Mouse (Mus musculus): ENCODE measurements around the gene Glis1. TPM values are rescaled to one million over a fixed set of nuclear protein-coding genes. Genes with fewer than 3 reads are reported as not detected.

Gene Glis1
- polyA plus RNA-seq, 1 experiment from 2014 or later = 0.20 TPM

- Histone ChIP-seq H3K4me2 (replicated peaks; ENCODE audit: low read depth, low read length) (no peak overlapping the region), H3K27ac (ENCODE audit: low read length) (no peak overlapping the region), H3K4me1 (ENCODE audit: control insufficient read depth, insufficient read depth, low read length) (no peaks in the 10 kb centered on the region), H3K27me3 (ENCODE audit: control insufficient read depth, insufficient read depth, low read length) (no peaks in the 10 kb centered on the region), H3K9ac (replicated peaks; ENCODE audit: low read depth, low read length) (no peak overlapping the region), H3K36me3 (ENCODE audit: control insufficient read depth, insufficient read depth, low read length) (no peaks in the 10 kb centered on the region), H3K9me3 (ENCODE audit: control insufficient read depth, low read depth, low read length) (no peaks in the 10 kb centered on the region), H3K4me3 (ENCODE audit: low read depth, low read length) (no peak overlapping the region)
- peak; percentile 64; the same call in 1 of the 2 replicates for ATAC-seq (ENCODE audit: insufficient number of reproducible peaks, insufficient read depth, low FRiP score, low read depth)
- WGBS = 71% methylated on average over 17 of the region's 17 CpGs
These were observed 24.5 kb downstream of the Glis1 start for GRCm38 (mm10) chr4:107458907-107459306.

- no peaks in the 10 kb centered on the region for H3K9me3 ChIP-seq (ENCODE audit: control insufficient read depth, low read depth, low read length)
- H3K4me1 ChIP-seq (ENCODE audit: control insufficient read depth, insufficient read depth, low read length) = no peaks in the 10 kb centered on the region
- H3K27me3 ChIP-seq (ENCODE audit: control insufficient read depth, insufficient read depth, low read length) = no peaks in the 10 kb centered on the region
- no peak overlapping the region for H3K4me2 ChIP-seq (replicated peaks; ENCODE audit: low read depth, low read length)
- H3K4me3 ChIP-seq (ENCODE audit: low read depth, low read length) = no peak overlapping the region
- H3K36me3 ChIP-seq (ENCODE audit: control insufficient read depth, insufficient read depth, low read length) = no peaks in the 10 kb centered on the region
- ATAC-seq (ENCODE audit: insufficient number of reproducible peaks, insufficient read depth, low FRiP score, low read depth) = no peak
- no peak overlapping the region for H3K9ac ChIP-seq (replicated peaks; ENCODE audit: low read depth, low read length)
- WGBS = 87% methylated on average over 2 of the region's 2 CpGs
- H3K27ac ChIP-seq (ENCODE audit: low read length) = no peak overlapping the region
These were observed 25.1 kb downstream of the Glis1 start for GRCm38 (mm10) chr4:107459461-107459860.

- H3K9ac ChIP-seq (replicated peaks; ENCODE audit: low read depth, low read length) = no peak overlapping the region
- H3K4me3 ChIP-seq (ENCODE audit: low read depth, low read length) = no peak overlapping the region
- H3K27me3 ChIP-seq (ENCODE audit: control insufficient read depth, insufficient read depth, low read length) = no peaks in the 10 kb centered on the region
- no peak overlapping the region for H3K4me2 ChIP-seq (replicated peaks; ENCODE audit: low read depth, low read length)
- WGBS = 68% methylated on average over 11 of the region's 11 CpGs
- H3K27ac ChIP-seq (ENCODE audit: low read length) = no peak overlapping the region
- no peaks in the 10 kb centered on the region for H3K4me1 ChIP-seq (ENCODE audit: control insufficient read depth, insufficient read depth, low read length)
- ATAC-seq (ENCODE audit: insufficient number of reproducible peaks, insufficient read depth, low FRiP score, low read depth) = no peak
- H3K36me3 ChIP-seq (ENCODE audit: control insufficient read depth, insufficient read depth, low read length) = no peaks in the 10 kb centered on the region
- H3K9me3 ChIP-seq (ENCODE audit: control insufficient read depth, low read depth, low read length) = no peaks in the 10 kb centered on the region
These were observed 26.1 kb downstream of the Glis1 start for GRCm38 (mm10) chr4:107460468-107460867.

- Histone ChIP-seq H3K9me3 (ENCODE audit: control insufficient read depth, low read depth, low read length) (no peaks in the 10 kb centered on the region), H3K27me3 (ENCODE audit: control insufficient read depth, insufficient read depth, low read length) (no peaks in the 10 kb centered on the region), H3K36me3 (ENCODE audit: control insufficient read depth, insufficient read depth, low read length) (no peaks in the 10 kb centered on the region), H3K4me1 (ENCODE audit: control insufficient read depth, insufficient read depth, low read length) (no peaks in the 10 kb centered on the region), H3K9ac (replicated peaks; ENCODE audit: low read depth, low read length) (no peak overlapping the region), H3K4me2 (replicated peaks; ENCODE audit: low read depth, low read length) (no peak overlapping the region), H3K27ac (ENCODE audit: low read length) (no peak overlapping the region), H3K4me3 (ENCODE audit: low read depth, low read length) (no peak overlapping the region)
- 74% methylated on average over 7 of the region's 7 CpGs for WGBS
- ATAC-seq (ENCODE audit: insufficient number of reproducible peaks, insufficient read depth, low FRiP score, low read depth) = no peak
These were observed 33.4 kb downstream of the Glis1 start for GRCm38 (mm10) chr4:107467831-107468230.

- Histone ChIP-seq H3K4me1 (ENCODE audit: control insufficient read depth, insufficient read depth, low read length) (no peaks in the 10 kb centered on the region), H3K36me3 (ENCODE audit: control insufficient read depth, insufficient read depth, low read length) (no peaks in the 10 kb centered on the region), H3K27ac (ENCODE audit: low read length) (no peak overlapping the region), H3K27me3 (ENCODE audit: control insufficient read depth, insufficient read depth, low read length) (no peaks in the 10 kb centered on the region), H3K4me2 (replicated peaks; ENCODE audit: low read depth, low read length) (no peak overlapping the region), H3K9me3 (ENCODE audit: control insufficient read depth, low read depth, low read length) (no peaks in the 10 kb centered on the region), H3K9ac (replicated peaks; ENCODE audit: low read depth, low read length) (no peak overlapping the region), H3K4me3 (ENCODE audit: low read depth, low read length) (no peak overlapping the region)
- peak; percentile 65; the same call in 1 of the 2 replicates for ATAC-seq (ENCODE audit: insufficient number of reproducible peaks, insufficient read depth, low FRiP score, low read depth)
- 53% methylated on average over 13 of the region's 13 CpGs for WGBS
These were observed 33.9 kb downstream of the Glis1 start for GRCm38 (mm10) chr4:107468264-107468663.

- Histone ChIP-seq H3K9ac (replicated peaks; ENCODE audit: low read depth, low read length) (no peak overlapping the region), H3K4me3 (ENCODE audit: low read depth, low read length) (no peak overlapping the region), H3K4me1 (ENCODE audit: control insufficient read depth, insufficient read depth, low read length) (no peaks in the 10 kb centered on the region), H3K27me3 (ENCODE audit: control insufficient read depth, insufficient read depth, low read length) (no peaks in the 10 kb centered on the region), H3K9me3 (ENCODE audit: control insufficient read depth, low read depth, low read length) (no peaks in the 10 kb centered on the region), H3K36me3 (ENCODE audit: control insufficient read depth, insufficient read depth, low read length) (no peaks in the 10 kb centered on the region), H3K4me2 (replicated peaks; ENCODE audit: low read depth, low read length) (no peak overlapping the region), H3K27ac (ENCODE audit: low read length) (no peak overlapping the region)
- WGBS = 69% methylated on average over 11 of the region's 11 CpGs
- 0 out of 2 replicates have a peak, but pooled peaks have one; percentile 54 for ATAC-seq (ENCODE audit: insufficient number of reproducible peaks, insufficient read depth, low FRiP score, low read depth)
These were observed 34.4 kb downstream of the Glis1 start for GRCm38 (mm10) chr4:107468768-107469167.

- Histone ChIP-seq H3K4me3 (ENCODE audit: low read depth, low read length) (no peak overlapping the region), H3K9me3 (ENCODE audit: control insufficient read depth, low read depth, low read length) (no peaks in the 10 kb centered on the region), H3K4me2 (replicated peaks; ENCODE audit: low read depth, low read length) (no peak overlapping the region), H3K4me1 (ENCODE audit: control insufficient read depth, insufficient read depth, low read length) (no peaks in the 10 kb centered on the region), H3K9ac (replicated peaks; ENCODE audit: low read depth, low read length) (no peak overlapping the region), H3K27ac (ENCODE audit: low read length) (no peak overlapping the region), H3K27me3 (ENCODE audit: control insufficient read depth, insufficient read depth, low read length) (0 out of 2 replicates have a peak, but pooled peaks cover 4% of the 10 kb centered on the region), H3K36me3 (ENCODE audit: control insufficient read depth, insufficient read depth, low read length) (no peaks in the 10 kb centered on the region)
- 43% methylated on average over 11 of the region's 11 CpGs for WGBS
- no peak; the same call in 1 of the 2 replicates for ATAC-seq (ENCODE audit: insufficient number of reproducible peaks, insufficient read depth, low FRiP score, low read depth)
These were observed 41.9 kb downstream of the Glis1 start for GRCm38 (mm10) chr4:107476266-107476665.

GRCm38 (mm10) chr4:107479015-107479414 lies 44.6 kb downstream of the Glis1 start:
- no peak for ATAC-seq (ENCODE audit: insufficient number of reproducible peaks, insufficient read depth, low FRiP score, low read depth)
- Histone ChIP-seq H3K27me3 (ENCODE audit: control insufficient read depth, insufficient read depth, low read length) (0 out of 2 replicates have a peak, but pooled peaks cover 4% of the 10 kb centered on the region), H3K27ac (ENCODE audit: low read length) (no peak overlapping the region), H3K36me3 (ENCODE audit: control insufficient read depth, insufficient read depth, low read length) (no peaks in the 10 kb centered on the region), H3K4me1 (ENCODE audit: control insufficient read depth, insufficient read depth, low read length) (no peaks in the 10 kb centered on the region), H3K9me3 (ENCODE audit: control insufficient read depth, low read depth, low read length) (no peaks in the 10 kb centered on the region), H3K9ac (replicated peaks; ENCODE audit: low read depth, low read length) (no peak overlapping the region), H3K4me3 (ENCODE audit: low read depth, low read length) (no peak overlapping the region), H3K4me2 (replicated peaks; ENCODE audit: low read depth, low read length) (no peak overlapping the region)
- 62% methylated on average over 5 of the region's 5 CpGs for WGBS

GRCm38 (mm10) chr4:107482541-107482940 lies 48.1 kb downstream of the Glis1 start:
- Histone ChIP-seq H3K4me1 (ENCODE audit: control insufficient read depth, insufficient read depth, low read length) (no peaks in the 10 kb centered on the region), H3K27ac (ENCODE audit: low read length) (no peak overlapping the region), H3K36me3 (ENCODE audit: control insufficient read depth, insufficient read depth, low read length) (no peaks in the 10 kb centered on the region), H3K4me3 (ENCODE audit: low read depth, low read length) (no peak overlapping the region), H3K27me3 (ENCODE audit: control insufficient read depth, insufficient read depth, low read length) (0 out of 2 replicates have a peak, but pooled peaks cover 4% of the 10 kb centered on the region), H3K9me3 (ENCODE audit: control insufficient read depth, low read depth, low read length) (no peaks in the 10 kb centered on the region), H3K4me2 (replicated peaks; ENCODE audit: low read depth, low read length) (no peak overlapping the region), H3K9ac (replicated peaks; ENCODE audit: low read depth, low read length) (no peak overlapping the region)
- 75% methylated on average over 2 of the region's 2 CpGs for WGBS
- ATAC-seq (ENCODE audit: insufficient number of reproducible peaks, insufficient read depth, low FRiP score, low read depth) = no peak

Measured in stomach, embryonic 14.5 days (tissue).